Mouse (Mus musculus) lung, postnatal 25 days (tissue): ENCODE results near the gene Cnbp.

Experiments
- DNase-seq: peaks from one replicate; pipeline ENCODE4 v3.0.0; 2022; ENCODE audit warnings: low spot score

The Cnbp gene

DNA sequence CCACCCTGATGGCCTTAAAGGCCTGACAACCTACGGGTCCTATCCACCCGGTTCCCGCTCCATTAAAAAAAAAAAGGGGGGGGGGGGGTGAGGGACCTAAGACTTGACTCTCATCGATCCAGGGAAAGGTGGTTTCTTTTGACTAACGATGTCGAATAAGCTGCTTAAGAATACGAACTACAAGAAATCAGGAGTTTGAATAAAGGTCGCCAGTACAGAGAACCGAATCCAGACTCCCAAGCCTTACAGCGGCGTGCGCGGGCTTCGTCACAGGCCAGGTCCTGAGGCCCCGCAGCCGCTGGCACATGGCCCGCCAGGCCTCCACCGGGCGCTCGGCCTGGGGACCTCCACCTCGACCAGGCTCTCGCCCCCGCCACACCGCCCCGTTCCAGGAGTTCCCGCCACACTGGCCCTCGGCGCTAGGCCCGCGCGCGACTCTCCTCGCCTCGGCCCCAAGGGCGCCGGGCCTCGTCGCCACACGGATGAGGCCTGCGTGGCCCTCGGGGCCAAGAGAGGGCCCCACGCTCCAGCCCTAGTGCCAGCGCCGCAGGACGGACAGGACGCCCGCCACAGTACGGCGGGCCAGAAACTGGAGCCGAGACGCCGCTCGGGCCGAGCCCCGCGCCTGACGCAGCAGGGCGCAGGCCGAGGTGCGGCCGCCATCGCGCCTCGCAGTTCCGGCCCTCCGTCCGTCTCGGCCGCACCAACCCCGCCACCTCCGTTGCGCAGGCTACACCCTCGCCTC lies 579 bp downstream of the Cnbp start:
- DNase-seq: peak; percentile 20

DNA sequence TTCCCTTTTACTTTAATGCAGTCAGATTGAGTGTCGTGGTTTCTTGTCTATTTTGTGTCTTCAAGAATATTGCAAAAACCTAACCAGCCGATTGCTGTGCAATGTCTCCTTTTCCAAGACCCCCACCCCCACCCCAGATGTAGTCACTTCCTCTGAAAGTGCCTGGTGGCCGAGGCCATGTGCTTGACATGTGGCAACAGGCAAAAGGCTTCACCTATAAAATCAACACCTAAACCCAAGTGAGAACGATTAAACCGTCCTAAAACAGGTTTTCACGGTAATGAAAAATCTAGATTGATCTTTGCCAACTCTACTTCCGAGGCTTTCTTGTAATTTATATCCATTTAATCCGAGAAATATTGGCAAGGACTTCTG lies 1.1 kb downstream of the Cnbp start:
- no peak for DNase-seq

DNA sequence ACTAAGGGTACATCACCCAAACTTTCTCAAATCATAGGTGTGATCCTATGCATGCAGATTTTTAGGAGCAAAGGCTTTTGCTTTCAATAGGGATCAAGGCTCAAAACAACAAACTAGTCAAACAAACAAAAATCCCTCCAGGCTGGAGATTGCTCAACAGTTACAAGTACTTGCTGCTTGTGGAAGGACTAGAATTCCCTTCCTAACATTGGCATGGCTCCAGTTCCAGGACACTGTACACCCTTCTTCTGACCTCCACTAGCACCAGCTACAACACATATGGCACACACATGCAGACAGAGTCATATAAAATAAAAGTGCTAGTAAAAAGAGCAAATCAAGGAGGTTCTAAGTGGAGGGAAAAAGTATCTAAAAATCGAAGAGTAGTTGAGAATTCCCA lies 4.1 kb downstream of the Cnbp start:
- DNase-seq: peak; percentile 41

DNA sequence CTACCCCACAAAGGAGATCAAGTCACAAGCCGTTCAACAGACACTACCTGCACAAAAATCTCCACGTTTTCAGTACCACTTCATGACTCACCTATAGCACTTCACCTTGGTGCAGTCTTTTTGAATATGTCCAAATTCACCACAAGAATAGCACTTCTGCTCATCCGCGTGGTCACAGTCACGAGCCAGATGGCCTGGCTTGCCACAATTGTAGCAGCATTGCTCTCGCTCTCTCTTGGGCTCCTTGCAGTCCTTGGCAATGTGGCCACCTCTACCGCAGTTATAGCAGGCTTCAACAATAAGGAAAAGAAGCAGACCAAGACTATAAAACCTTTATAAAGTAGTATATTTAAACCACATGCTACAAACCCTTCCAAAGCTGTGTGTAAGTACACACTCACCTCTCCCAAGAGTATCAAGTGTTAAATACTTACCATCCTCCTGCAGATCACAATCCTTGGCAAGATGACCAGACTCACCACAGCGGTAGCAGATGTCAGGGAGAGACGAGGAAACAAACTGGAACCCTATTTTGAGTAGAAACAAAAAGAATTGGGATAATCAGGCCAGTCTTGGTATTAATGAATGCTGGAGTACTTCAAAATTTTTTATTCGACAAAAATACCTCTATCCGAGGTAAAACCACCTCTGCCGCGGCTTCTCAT lies 5.7 kb downstream of the Cnbp start:
- no peak for DNase-seq

- no peak for DNase-seq
Observed at GRCm38 (mm10) chr6:87842254-87842653, 8.7 kb downstream of the Cnbp start.

DNA sequence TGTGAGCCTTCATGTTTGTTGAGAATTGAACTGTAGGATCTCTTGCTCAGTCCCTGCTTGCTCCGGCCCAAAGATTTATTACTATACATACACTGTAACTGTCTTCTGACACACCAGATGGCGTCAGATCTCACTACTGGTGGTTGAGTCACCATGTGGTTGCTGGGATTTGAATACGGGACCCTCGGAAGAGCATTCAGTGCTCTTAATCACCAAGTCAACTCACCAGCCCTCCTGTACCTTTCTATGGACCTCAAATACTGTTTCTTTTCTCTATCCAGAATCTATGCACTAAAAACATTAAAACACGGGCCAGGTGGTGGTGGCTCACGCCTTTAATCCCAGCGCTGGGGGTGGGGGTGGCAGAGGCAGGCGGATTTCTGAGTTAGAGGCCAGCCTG lies 9.3 kb downstream of the Cnbp start:
- no peak for DNase-seq

DNA sequence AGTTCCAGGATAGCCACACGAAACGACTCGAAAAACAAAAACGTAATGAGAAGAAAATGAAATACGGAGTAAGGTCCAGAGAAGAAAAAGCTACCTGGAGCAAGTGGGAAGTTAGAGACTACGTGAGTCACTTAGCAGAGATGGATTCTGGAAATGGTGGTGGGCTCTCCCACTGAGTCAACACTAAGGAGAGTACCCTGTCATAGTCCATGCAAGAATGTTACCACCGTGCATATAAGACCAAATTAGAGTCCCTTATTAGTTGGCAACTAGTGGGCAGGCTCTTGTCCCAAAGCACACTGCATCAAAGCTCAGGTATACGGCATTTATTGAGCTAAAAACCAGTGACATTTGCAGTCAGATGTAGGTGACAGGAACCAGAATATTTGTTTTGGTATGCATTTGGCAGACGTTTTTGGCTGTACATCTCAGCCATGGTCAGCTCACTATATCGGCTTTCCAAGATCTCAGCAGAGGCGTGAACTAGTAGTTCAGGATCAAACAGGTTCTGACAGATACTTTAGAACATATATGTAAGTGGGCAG lies 11.0 kb downstream of the Cnbp start:
- DNase-seq: no peak

DNA sequence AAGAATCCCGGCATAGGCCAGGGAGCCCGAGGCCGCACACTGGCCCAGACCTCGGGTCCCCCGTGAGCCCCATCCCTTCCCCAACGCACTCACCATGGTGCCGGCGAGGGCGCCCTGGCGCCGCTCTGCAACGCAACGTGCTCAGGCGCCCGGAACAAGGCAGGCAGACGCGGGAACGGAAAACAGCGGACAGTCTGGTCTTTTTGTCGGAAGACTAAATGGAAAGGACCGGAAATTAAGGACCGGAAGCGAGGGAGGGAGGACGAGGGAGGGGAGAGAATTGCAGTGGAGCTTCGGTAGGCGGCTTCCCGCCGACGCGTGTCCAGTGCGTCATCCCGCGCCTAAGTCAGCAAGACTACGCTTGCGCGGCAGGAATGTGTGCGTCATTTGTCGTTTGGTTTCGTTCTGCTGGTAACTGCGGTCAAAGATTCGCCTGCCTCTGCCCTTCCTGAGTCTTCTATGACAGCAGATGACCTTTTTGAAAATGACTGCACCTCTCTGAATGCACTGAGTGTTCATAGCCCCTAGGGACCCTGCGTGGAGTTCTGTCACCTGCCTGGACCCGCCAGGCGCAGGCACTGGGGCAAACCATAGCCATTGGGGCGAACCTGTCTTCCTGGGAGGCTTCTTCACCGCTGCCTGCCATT lies 12.2 kb downstream of the Cnbp start, which contains the start of gene Isy1:
Isy1 (minus strand) TSS at position 248 of the 647 bp plus-strand sequence.
- peak; percentile 97 for DNase-seq

DNA sequence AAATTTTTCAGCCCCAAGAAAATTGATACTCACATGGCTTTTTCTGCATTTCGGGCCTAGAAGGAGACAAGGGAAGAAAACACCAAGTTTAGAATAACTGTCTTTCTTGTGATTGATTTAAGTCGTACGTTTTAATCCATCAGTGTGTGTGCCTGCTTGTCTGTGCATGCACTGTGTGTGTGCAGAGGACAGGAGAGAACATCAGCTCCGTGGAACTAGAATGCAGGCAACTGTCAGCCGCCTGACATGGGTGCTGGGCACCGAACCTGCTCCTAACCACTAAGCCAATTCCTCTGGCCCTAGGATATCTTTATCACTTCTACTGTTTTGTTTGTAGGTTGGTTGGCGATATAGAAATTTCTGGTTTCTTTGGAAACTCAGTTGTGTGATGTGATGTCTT lies 15.2 kb downstream of the Cnbp start, which contains the start of gene Gm45140:
Gm45140 (minus strand) TSS at position 101 of the 400 bp plus-strand sequence.
- DNase-seq: no peak

DNA sequence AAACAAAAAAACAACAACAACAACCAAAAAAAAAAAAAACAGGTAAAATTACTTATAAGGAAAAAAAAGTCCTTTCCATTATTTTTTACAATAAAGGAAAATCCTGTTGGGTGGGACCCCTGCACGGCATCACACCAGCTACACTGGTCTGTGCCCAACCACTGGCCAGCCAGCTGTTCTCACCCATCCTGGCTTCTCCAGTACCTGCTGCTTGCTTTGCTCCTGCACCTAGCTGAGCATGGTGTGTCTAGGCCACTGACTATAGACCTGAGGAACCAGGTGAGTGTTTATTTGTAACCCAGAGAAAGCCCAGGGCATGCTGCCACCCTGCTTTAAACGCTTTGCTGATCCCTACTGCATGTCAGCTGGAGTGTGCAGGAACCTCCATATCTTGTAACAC lies 30.5 kb downstream of the Cnbp start:
- DNase-seq: no peak

DNA sequence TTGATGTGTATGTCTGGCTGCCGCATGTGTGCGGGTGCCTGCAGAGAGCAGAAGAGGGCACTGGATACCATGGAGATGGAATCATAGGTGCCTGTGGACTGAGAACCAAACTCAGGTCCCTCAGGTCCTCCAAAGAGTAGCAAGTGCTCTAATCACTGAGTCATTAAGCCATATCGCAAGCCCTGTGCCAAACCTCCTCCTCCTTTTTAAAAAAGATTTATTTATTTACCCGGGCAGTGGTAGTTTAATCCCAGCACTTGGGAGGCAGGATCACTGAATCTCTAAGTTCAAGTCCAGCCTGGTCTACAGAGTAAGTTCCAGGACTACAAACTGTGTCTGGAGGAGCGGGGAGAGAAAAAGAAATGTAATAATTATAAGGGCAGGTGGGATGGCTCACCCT lies 36.4 kb downstream of the Cnbp start:
- DNase-seq: no peak

DNA sequence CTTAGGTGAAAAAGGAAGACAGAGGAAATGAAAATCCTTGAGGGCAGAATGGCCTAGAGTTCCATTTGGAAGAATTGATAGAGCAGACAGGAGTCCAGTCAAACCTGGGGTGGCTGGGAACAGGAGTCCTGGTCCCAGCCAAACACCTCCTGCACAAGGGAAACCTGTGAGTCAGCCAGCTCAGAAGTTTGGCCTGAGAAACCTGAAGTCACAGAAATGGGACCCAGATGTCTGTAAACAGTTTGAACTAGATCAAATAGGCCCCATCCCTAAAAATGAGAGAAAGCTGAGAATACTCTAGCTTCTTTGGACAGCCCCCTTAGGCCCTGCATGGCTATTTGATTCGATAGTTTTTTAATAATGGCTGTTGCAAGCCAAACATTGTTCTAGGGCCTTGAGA lies 38.2 kb downstream of the Cnbp start:
- DNase-seq: no peak

DNA sequence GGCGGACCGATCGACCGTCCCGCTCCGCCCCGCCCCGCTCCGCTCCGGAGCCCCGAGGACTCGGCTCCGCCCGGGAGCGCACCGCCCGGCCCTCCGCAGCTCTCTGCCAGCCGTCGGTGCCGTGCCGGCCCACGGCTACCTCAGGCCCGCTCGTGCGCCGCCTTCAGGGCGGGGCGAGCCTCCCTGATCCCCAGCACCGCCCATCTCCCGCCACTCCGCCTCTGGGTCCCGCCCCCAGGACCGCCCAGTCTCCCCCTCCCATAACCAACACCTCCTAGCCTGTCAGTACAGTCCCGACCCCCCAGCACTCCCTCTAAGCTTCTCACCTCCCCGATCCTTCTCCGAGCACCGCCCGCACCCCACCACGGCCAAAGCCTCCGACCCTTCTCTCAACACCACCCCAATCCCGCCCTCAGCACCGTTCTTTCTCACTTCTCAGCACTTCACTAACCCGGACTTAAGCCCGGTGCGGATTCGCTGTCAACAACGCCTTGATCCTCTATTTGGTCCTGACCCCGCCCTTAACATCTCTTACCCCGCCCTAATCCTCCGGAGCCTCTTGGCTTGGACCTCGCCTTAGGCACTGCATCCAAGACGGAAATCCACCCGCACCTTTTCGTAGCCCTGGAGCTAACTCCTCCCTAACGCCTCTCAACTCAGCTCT lies 39.1 kb downstream of the Cnbp start, which contains the start of gene Rab43:
Rab43 (minus strand) TSS at position 490 of the 664 bp plus-strand sequence.
- DNase-seq: peak; percentile 94

- peak; percentile 78 for DNase-seq
Observed at GRCm38 (mm10) chr6:87810713-87811669, 39.9 kb downstream of the Cnbp start.

DNA sequence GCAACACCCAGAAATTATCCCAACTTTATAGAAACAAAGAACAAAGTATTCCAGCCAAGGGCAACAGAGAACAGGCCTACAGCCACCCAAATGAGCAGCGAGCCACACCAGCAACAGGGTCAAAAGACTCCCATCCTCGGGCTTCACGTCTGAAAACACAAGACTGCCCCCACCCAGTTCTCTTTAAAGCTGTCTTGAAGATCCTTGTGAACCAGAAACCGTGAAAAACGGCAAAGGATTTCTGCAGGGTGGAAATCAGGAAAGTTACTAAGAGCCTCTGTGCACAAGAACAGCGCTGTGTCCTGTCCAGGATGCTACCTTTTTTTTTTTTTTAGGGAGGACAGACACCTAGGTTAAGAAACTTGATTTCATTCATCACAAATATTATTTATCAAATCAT lies 40.6 kb downstream of the Cnbp start:
- DNase-seq: no peak

DNA sequence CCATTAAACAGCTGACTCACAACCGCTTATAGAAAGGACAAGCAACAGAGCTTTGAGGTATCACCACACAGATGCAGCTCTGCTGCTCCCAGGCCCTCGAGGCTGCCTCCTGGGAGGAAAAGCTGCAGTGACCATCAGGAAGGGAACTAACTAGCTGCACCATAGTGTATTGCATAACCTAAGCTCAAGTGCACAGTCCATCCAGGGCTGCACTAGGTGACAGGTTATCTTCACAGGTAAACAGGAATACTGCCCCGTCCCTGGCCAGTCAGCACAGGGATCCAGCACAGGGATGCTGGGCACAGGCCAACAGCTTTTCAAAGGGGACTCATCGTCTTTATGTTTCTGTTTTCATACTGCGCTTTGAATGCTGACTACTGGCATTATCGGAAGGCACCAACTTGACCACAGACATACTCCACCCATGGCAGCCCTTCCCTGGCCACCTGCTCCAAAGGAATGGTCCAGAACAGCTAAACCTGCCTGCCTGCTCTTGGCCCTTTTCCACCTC lies 41.2 kb downstream of the Cnbp start:
- DNase-seq: no peak

DNA sequence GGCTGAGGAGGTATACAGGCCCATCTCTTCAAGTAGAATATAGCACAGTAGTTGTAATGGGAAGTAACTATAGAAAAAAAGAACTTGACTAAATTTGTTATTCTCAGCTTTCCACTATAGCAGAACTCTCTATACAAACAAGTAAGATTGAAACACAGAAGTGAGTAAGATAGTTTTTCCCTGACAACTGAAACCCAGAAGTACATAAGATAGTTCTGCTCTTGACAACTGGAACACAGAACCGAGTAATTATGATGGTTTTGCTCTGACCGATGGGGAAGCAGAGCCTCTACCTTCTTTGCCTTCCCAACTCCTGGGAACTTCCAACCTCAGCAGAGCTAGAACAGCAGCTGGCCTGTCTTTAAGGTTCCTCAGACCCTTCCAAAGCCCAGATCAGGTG lies 41.8 kb downstream of the Cnbp start:
- DNase-seq: no peak

- DNase-seq: no peak
Observed at GRCm38 (mm10) chr6:87808521-87808920, 42.4 kb downstream of the Cnbp start.

DNA sequence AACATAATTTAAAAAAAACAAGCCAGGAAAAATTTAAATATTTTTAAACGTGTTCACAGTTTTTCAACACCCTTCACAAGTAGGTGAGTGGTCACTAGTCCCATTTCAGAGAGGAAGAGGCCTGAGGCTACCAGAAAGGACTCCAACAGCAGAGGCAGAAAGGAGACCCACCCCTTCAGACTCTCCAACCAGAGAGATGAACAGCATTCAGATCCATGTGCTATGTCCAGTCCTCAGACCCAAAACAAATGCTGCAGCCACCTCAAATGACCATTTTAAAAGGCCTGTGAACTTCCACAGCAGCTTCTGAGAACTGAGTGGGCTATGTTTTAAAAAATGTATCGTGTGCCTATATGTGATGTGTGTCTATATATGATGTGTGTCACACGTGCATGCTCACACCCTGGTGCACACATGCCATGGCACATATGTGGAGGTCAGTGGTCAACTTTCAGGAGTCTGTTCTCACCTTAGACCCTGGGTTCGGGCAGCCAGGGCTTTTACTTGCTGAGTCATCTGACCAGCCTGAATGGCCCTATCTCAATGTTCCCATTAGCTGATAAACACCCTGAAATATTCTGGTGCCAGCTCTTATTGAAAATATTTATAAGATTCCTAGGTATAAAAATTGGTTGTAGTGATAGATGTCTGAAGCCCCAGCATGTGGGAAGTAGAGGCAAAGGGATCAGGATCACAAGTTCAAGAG lies 43.0 kb downstream of the Cnbp start:
- DNase-seq: no peak

- no peak for DNase-seq
Observed at GRCm38 (mm10) chr6:87806857-87807256, 44.0 kb downstream of the Cnbp start.
